Mouse (Mus musculus) frontal cortex, postnatal 25 days (tissue): ENCODE measurements around the gene Snapc4.
A peak's percentile ranks its signal among the peaks of the same experiment; 100 is the strongest.

Source experiments
- DNase-seq, 2 experiments: peaks; one replicate each; pipeline ENCODE4 v3.0.0; 2022; ENCODE audit warnings: low spot score in 2 of 2

Snapc4 gene

GRCm38 (mm10) chr2:26380131-26380771 is at the start of gene Snapc4:
Gene Snapc4, minus strand, starts transcription at chr2:26380653.
- peak; percentile 61 to 71 for DNase-seq

GRCm38 (mm10) chr2:26429851-26430250 is 49.4 kb upstream of the Snapc4 start:
- no peak for DNase-seq

- no peak for DNase-seq
Measured at GRCm38 (mm10) chr2:26424541-26424940, 44.1 kb upstream of the Snapc4 start.

- no peak for DNase-seq
Measured at GRCm38 (mm10) chr2:26423086-26423485, 42.6 kb upstream of the Snapc4 start.

- DNase-seq, result no peak
Measured at GRCm38 (mm10) chr2:26421969-26422368, 41.5 kb upstream of the Snapc4 start.

- no peak for DNase-seq
Measured at GRCm38 (mm10) chr2:26418120-26418519, 37.7 kb upstream of the Snapc4 start.

- DNase-seq, result no peak
Measured at GRCm38 (mm10) chr2:26417066-26417465, 36.6 kb upstream of the Snapc4 start.

GRCm38 (mm10) chr2:26410931-26411411 is 30.5 kb upstream of the Snapc4 start:
- DNase-seq, result no peak

- no peak for DNase-seq
Measured at GRCm38 (mm10) chr2:26410091-26410490, 29.6 kb upstream of the Snapc4 start.

- no peak for DNase-seq
Measured at GRCm38 (mm10) chr2:26409362-26409761, 28.9 kb upstream of the Snapc4 start.

GRCm38 (mm10) chr2:26408515-26409356 is 28.3 kb upstream of the Snapc4 start, which contains the start of gene Inpp5e:
Gene Inpp5e, minus strand, starts transcription at chr2:26409203.
- peak; percentile 96 to 98 for DNase-seq

- DNase-seq, result no peak
Measured at GRCm38 (mm10) chr2:26403306-26403705, 22.9 kb upstream of the Snapc4 start.

GRCm38 (mm10) chr2:26402265-26402664 is 21.8 kb upstream of the Snapc4 start:
- DNase-seq, result no peak

GRCm38 (mm10) chr2:26401023-26401422 is 20.6 kb upstream of the Snapc4 start:
- DNase-seq, result no peak

- DNase-seq, result no peak
Measured at GRCm38 (mm10) chr2:26400296-26400695, 19.8 kb upstream of the Snapc4 start.

- no peak for DNase-seq
Measured at GRCm38 (mm10) chr2:26399647-26400046, 19.2 kb upstream of the Snapc4 start.

GRCm38 (mm10) chr2:26398978-26399377 is 18.5 kb upstream of the Snapc4 start:
- DNase-seq, result no peak

- DNase-seq, result no peak
Measured at GRCm38 (mm10) chr2:26391617-26392016, 11.2 kb upstream of the Snapc4 start.

- no peak for DNase-seq
Measured at GRCm38 (mm10) chr2:26390954-26391353, 10.5 kb upstream of the Snapc4 start.

GRCm38 (mm10) chr2:26389154-26389690 is 8.8 kb upstream of the Snapc4 start, which contains the start of the genes Entr1 and Pmpca:
Gene Entr1, minus strand, starts transcription at chr2:26389316.
Gene Pmpca, plus strand, starts transcription at chr2:26389339.
- peak; percentile 68 to 77 for DNase-seq

- no peak for DNase-seq
Measured at GRCm38 (mm10) chr2:26388682-26389153, 8.3 kb upstream of the Snapc4 start.

- DNase-seq, result no peak
Measured at GRCm38 (mm10) chr2:26387713-26388112, 7.3 kb upstream of the Snapc4 start.
